ENCODE assay signal across 38 mouse cellular contexts in genomic region chr17:26786586-26786985, GRCm38 (mm10). TPM values are rescaled to one million over a fixed set of nuclear protein-coding genes. Genes with fewer than 3 reads are reported as not detected.
DNase-seq lines count a peak whose midpoint lies in the region.
"Had no signal": no experiment of that assay in that cellular context is flagged by ENCODE, and none has a peak within 500 bp of the region (broad histone marks: within the 10 kb centered on the region; RNA-seq: fewer than 3 reads in every experiment).

No protein-coding gene starts in this region.

- H3K36me3 ChIP-seq in heart, embryonic 10.5 days = peaks cover 81% of the 10 kb centered on the region

- H3K27me3 ChIP-seq in heart, embryonic 10.5 days (ENCODE audit: insufficient read depth, poor library complexity, severe bottlenecking) = no peaks in the 10 kb centered on the region
- H3K27me3 ChIP-seq: forebrain, embryonic 15.5 days; heart, embryonic 12.5 days; limb, embryonic 12.5 days; liver, embryonic 13.5 days; neural tube, embryonic 15.5 days had no signal

- no peak overlapping the region for H3K4me3 ChIP-seq in heart, embryonic 10.5 days
- H3K4me3 ChIP-seq: forebrain, embryonic 15.5 days; heart, embryonic 12.5 days; layer of hippocampus, adult 2 months; left cerebral cortex, adult 2 months; limb, embryonic 12.5 days; liver, embryonic 13.5 days; neural tube, embryonic 15.5 days had no signal

- 89% methylated on average over 7 of the region's 7 CpGs for WGBS in heart, embryonic 10.5 days

- H3K4me1 ChIP-seq in heart, embryonic 10.5 days = peaks cover 5% of the 10 kb centered on the region

- no peaks in the 10 kb centered on the region for H3K9me3 ChIP-seq in heart, embryonic 10.5 days
- H3K9me3 ChIP-seq: forebrain, embryonic 15.5 days; heart, embryonic 12.5 days; limb, embryonic 12.5 days; liver, embryonic 13.5 days; neural tube, embryonic 15.5 days had no signal

- H3K27ac ChIP-seq in heart, embryonic 10.5 days = no peak overlapping the region
- H3K27ac ChIP-seq: forebrain, embryonic 15.5 days; hindbrain, embryonic 14.5 days; layer of hippocampus, adult 2 months; left cerebral cortex, adult 2 months; limb, embryonic 12.5 days; liver, embryonic 13.5 days; macrophage; neural tube, embryonic 15.5 days had no signal

- DNase-seq in heart, embryonic 10.5 days (ENCODE audit: low spot score) = peak; percentile 71
- no peak for DNase-seq in heart, postnatal 4 days
- peak; percentile 12 for DNase-seq in induced T-regulatory cell, adult 2 months (ENCODE audit: low read depth)
- DNase-seq in thymus, postnatal 0 days (ENCODE audit: low spot score) = peak; percentile 62
- peak; percentile 38 for DNase-seq in thymus, postnatal 4 days
- no peak for DNase-seq in ovary, postnatal 36 days (ENCODE audit: low spot score)
- DNase-seq in ovary, postnatal 14 days (ENCODE audit: low spot score) = no peak
- DNase-seq: adrenal gland, adult 2 months; cerebellum, adult 8-10 months; cerebellum, postnatal 36 days; gastrocnemius, postnatal 25 days; heart, adult 18-20 months; kidney, adult 2 months; kidney, postnatal 36 days; liver, embryonic 13.5 days; lung, adult 2 months; lung, postnatal 10 days; midbrain, embryonic 14.5 days; right cerebral cortex, adult 18-20 months; right cerebral cortex, postnatal 4 days had no signal

RNA-seq across cellular contexts. Expression of gene Bnip1, which starts 5.7 kb away (rescaled TPM):
- 51.1 and 51.6 TPM in 2 replicates for polyA plus RNA-seq in heart, embryonic 10.5 days (2016; fragmentation: Nextera tagmentation; extraction: Ambion mirVana)
- 10 to 100 TPM; 41.4 to 43.0 TPM for total RNA-seq in heart, postnatal 4 days (2021)
- polyA plus RNA-seq in thymus, postnatal 0 days (2015; fragmentation: Nextera tagmentation; extraction: Ambion mirVana) = 41.1 and 41.6 TPM in 2 replicates

RNA-seq across cellular contexts. Expression of gene Nkx2-5, which starts 58.2 kb away (rescaled TPM):
- 146 and 189 TPM in 2 replicates for polyA plus RNA-seq in heart, embryonic 10.5 days (2016; fragmentation: Nextera tagmentation; extraction: Ambion mirVana)
- 100 to 1,000 TPM; 123 to 128 TPM for total RNA-seq in heart, postnatal 4 days (2021)
- not detected in 2 replicates for polyA plus RNA-seq in thymus, postnatal 0 days (2015; fragmentation: Nextera tagmentation; extraction: Ambion mirVana)
- total RNA-seq: adrenal gland, adult 2 months; gastrocnemius, adult 18-20 months; gastrocnemius, postnatal 25 days; hematopoietic stem cell, adult 5-6 weeks; layer of hippocampus, adult 2 months; layer of hippocampus, postnatal 14 days; left cerebral cortex, adult 2 months; left cerebral cortex, postnatal 25 days; monocyte, adult 5-6 weeks had no signal
- polyA plus RNA-seq: activated CD4-positive, CD25-positive, alpha-beta regulatory T cell, adult 4 months; forebrain, embryonic 15.5 days; frontal cortex, adult 2 months; hindbrain, embryonic 14.5 days; inflammation-experienced regulatory T-cells, adult 6 months; kidney, adult 2 months; kidney, embryonic 16.5 days; limb, embryonic 12.5 days; liver, embryonic 13.5 days; macrophage; midbrain, embryonic 14.5 days; neural tube, embryonic 15.5 days; testis, adult 2 months had no signal

Comparison
In these comparisons a context has a peak if more than half of its experiments do, and no peak if none do; other contexts are left out.
1. DNase-seq: peak in heart, embryonic 10.5 days (single experiment), induced T-regulatory cell, adult 2 months (single experiment), thymus, postnatal 0 days (single experiment) and thymus, postnatal 4 days (single experiment); none in heart, postnatal 4 days (single experiment), ovary, postnatal 36 days (single experiment) and ovary, postnatal 14 days (single experiment).
2. RNA of gene Nkx2-5, which starts 58.2 kb away (polyA plus RNA-seq): 146 to 189 TPM in heart, embryonic 10.5 days; not detected in thymus, postnatal 0 days; every median in the first group is over 100 times any median in the second.